Mouse (Mus musculus) stomach, embryonic 15.5 days (tissue): ENCODE measurements around the gene Polr3g. TPM values are rescaled to one million over a fixed set of nuclear protein-coding genes. Genes with fewer than 3 reads are reported as not detected.

Experiments
- ATAC-seq: fragments of 200-750 bp; cut with Nextera tagmentation; 2 replicates; pipeline ENCODE4 v1.8.0; 2017; ENCODE audit warnings: low read depth, moderate number of reproducible peaks, moderate TSS enrichment; ENCODE audit not compliant: insufficient read depth, low FRiP score
- H3K27ac ChIP-seq: fragments of 300-500 bp; sonication (generic); 2 replicates; pipeline ENCODE4 v1.5.1; 2015; ENCODE audit warnings: mild to moderate bottlenecking, inconsistent platforms
- H3K27me3 ChIP-seq: fragments of 300-500 bp; sonication (generic); replicated peaks from 2 replicates; pipeline ENCODE4 v1.6.1; 2015; ENCODE audit warnings: inconsistent platforms
- H3K36me3 ChIP-seq: fragments of 300-500 bp; sonication (generic); 2 replicates; pipeline ENCODE4 v1.6.1; 2015; ENCODE audit warnings: inconsistent platforms
- H3K4me1 ChIP-seq: fragments of 300-500 bp; sonication (generic); 2 replicates; pipeline ENCODE4 v1.6.1; 2015; ENCODE audit warnings: inconsistent platforms
- H3K4me2 ChIP-seq: fragments of 300-500 bp; sonication (generic); 2 replicates; pipeline ENCODE4 v1.6.1; 2015; ENCODE audit warnings: mild to moderate bottlenecking, inconsistent platforms
- H3K4me3 ChIP-seq: fragments of 300-500 bp; sonication (generic); replicated peaks from 2 replicates; pipeline ENCODE4 v1.5.1; 2015; ENCODE audit warnings: inconsistent platforms
- H3K9ac ChIP-seq: fragments of 300-500 bp; sonication (generic); 2 replicates; pipeline ENCODE4 v1.6.1; 2015; ENCODE audit warnings: inconsistent platforms
- H3K9me3 ChIP-seq: fragments of 300-500 bp; sonication (generic); 2 replicates; pipeline ENCODE4 v1.6.1; 2016; ENCODE audit warnings: inconsistent platforms
- WGBS: fragments of 180-500 bp; shearing (Covaris S2); methylation state at CpG from one replicate; pipeline ENCODE4 v1.1.7; 2015; 5-methylcytosine and 5-hydroxymethylcytosine counted together
- polyA plus RNA-seq: library from polyadenylated mRNA; unstranded; fragments of >200 nt; fragmentation: Nextera tagmentation; extraction: Ambion mirVana; gene quantifications from 2 replicates; pipeline ENCODE4 v1.2.1, GENCODE M21; 2015

The Polr3g gene
- polyA plus RNA-seq, 1 experiment from 2014 or later = 17.1 TPM

DNA sequence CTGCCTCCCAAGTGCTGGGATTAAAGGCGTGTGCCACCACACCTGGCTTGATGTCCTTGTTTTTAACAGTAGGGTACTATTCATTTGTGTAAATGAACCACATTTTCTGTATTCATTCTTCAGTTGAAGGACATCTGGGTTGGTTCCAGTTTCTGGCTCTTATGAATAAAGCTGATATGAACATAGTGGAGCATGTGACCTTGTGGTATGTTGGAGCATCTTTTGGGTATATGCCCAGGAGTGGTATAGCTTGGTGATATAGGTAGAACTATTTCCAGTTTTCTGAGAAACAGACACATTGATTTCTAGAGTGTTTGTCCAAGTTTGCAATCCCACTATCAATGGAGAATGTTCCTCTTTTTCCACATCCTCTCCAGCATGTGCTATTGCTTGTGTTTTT, 3.1 kb upstream of the Polr3g start:
- Histone ChIP-seq H3K27me3 (no peaks in the 10 kb centered on the region), H3K36me3 (no peaks in the 10 kb centered on the region), H3K4me3 (no peak overlapping the region), H3K9me3 (no peaks in the 10 kb centered on the region), H3K9ac (no peak overlapping the region), H3K27ac (no peak overlapping the region), H3K4me2 (no peak overlapping the region), H3K4me1 (no peaks in the 10 kb centered on the region; the same call in 1 of the 2 replicates)
- WGBS = 95% methylated on average over 1 of the region's 1 CpGs
- ATAC-seq = no peak

DNA sequence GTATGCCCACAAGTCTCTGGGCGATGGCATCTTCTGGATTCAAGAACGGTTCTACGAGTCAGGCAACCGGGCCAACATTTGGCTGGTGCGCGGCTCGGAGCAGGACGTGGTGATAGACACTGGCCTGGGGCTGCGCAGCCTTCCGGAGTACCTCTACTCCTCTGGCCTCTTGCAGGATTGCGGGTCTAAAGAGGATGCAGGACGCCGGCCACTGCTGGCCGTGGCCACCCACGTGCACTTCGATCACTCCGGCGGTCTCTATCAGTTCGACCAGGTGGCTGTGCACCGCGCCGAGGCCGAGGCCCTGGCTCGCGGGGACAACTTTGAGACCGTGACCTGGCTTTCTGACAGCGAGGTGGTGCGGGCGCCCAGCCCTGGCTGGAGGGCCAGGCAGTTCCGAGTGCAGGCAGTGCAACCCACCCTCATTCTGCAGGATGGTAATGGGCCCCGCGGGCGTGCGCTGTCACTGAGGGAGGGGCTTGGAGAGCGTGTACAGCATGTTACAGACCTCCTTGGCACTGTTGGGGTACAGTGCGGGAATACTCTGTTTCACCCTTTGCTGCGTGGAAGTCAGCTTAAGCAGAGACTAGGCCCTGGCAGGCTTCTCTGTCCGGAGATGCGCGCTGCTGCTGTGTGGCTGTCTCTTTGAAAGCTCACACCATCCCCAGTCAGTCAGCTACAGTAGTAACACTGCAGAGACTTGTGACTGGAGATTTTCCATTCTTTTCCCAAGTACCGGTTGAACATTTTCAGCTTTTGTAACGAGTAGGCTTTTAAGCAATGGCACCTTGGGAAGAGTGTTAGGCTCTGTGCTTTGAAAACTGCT, 946 bp upstream of the Polr3g start:
- 2% methylated on average over 42 of the region's 42 CpGs for WGBS
- no peaks in the 10 kb centered on the region for H3K9me3 ChIP-seq
- peak; percentile 7; the same call in 1 of the 2 replicates for ATAC-seq

DNA sequence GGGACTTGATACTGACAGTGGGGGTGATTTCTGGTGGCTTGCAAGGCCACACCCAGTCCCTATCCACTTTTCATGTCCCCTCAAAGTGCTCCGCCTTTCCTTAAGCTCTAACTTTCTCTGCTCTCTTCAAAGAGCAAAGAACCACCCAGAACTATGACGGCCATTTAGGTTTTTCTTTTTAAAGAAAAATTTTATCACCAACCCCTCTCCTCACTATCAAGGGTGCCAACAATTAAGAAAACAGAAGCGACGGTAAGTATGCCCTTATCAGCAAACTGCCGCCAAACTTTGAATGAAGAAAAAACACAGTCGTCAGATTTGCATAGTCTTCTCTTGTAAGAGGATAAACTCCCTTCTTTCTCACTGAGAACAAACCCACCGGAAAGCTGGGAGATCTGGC, 547 bp downstream of the Polr3g start:
- H3K9me3 ChIP-seq = no peaks in the 10 kb centered on the region
- peak overlapping the region; percentile 94 for H3K27ac ChIP-seq
- no peaks in the 10 kb centered on the region; the same call in 1 of the 2 replicates for H3K4me1 ChIP-seq
- H3K36me3 ChIP-seq = no peaks in the 10 kb centered on the region
- H3K9ac ChIP-seq = peak overlapping the region; percentile 54; the same call in 1 of the 2 replicates
- H3K27me3 ChIP-seq = no peaks in the 10 kb centered on the region
- H3K4me3 ChIP-seq = peak overlapping the region; percentile 95
- WGBS = 0% methylated on average over 7 of the region's 7 CpGs
- no peak for ATAC-seq
- H3K4me2 ChIP-seq = peak overlapping the region; percentile 99

More for the DNA sequence above, 946 bp upstream of the Polr3g start:
- peak overlapping the region; percentile 99 for H3K4me2 ChIP-seq
- H3K9ac ChIP-seq = peak overlapping the region; percentile 56; the same call in 1 of the 2 replicates
- no peaks in the 10 kb centered on the region; the same call in 1 of the 2 replicates for H3K4me1 ChIP-seq
- no peaks in the 10 kb centered on the region for H3K27me3 ChIP-seq
- H3K36me3 ChIP-seq = no peaks in the 10 kb centered on the region
- peak overlapping the region; percentile 94 for H3K27ac ChIP-seq
- peak overlapping the region; percentile 95 for H3K4me3 ChIP-seq

DNA sequence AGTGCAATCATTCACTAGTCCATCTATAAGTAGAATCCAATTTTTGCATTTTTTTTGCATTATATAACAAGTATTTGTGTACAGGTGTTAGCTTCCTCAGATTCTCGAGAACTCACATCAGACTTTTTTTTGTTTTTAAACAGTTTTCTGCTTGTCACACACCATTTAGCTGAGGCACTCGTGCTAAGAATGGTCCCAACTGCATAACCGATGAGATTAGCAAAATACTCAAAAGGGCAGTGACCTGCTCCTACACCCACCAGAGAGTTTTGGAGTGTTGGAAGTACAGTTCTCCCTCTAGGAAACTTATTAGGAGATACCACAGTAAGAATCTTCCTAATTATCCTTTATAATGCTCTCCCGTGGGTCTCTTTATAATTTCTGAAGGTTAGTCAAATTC, 1.0 kb downstream of the Polr3g start:
- WGBS = 39% methylated on average over 4 of the region's 4 CpGs
- no peak for ATAC-seq
- H3K27me3 ChIP-seq = no peaks in the 10 kb centered on the region
- no peaks in the 10 kb centered on the region; the same call in 1 of the 2 replicates for H3K4me1 ChIP-seq
- peak overlapping the region; percentile 99 for H3K4me2 ChIP-seq
- no peaks in the 10 kb centered on the region for H3K36me3 ChIP-seq
- no peaks in the 10 kb centered on the region for H3K9me3 ChIP-seq
- H3K4me3 ChIP-seq = peak overlapping the region; percentile 95
- no peak overlapping the region for H3K9ac ChIP-seq
- H3K27ac ChIP-seq = no peak overlapping the region

DNA sequence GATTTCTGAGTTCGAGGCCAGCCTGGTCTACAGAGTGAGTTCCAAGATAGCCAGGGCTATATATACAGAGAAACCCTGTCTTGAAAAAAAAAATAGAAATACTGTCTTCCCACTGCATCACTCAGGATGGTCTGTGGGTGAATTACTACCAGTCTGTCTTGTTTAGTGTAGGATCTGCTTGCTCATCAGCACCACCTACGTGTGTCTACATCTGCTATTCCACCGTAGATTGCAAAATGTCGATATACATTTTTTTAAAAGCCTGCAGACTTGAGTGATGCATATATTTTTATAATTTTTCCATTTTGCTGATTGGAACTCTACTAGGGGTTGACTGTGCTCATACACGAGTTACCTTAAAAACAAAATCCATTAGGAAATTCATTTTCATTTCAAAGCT, 4.5 kb downstream of the Polr3g start:
- no peak overlapping the region for H3K4me3 ChIP-seq
- no peak for ATAC-seq
- H3K27me3 ChIP-seq = no peaks in the 10 kb centered on the region
- no peak overlapping the region for H3K27ac ChIP-seq
- H3K9me3 ChIP-seq = no peaks in the 10 kb centered on the region
- no peak overlapping the region for H3K9ac ChIP-seq
- WGBS = 94% methylated on average over 5 of the region's 5 CpGs
- H3K4me2 ChIP-seq = no peak overlapping the region
- no peaks in the 10 kb centered on the region for H3K36me3 ChIP-seq
- H3K4me1 ChIP-seq = no peaks in the 10 kb centered on the region

DNA sequence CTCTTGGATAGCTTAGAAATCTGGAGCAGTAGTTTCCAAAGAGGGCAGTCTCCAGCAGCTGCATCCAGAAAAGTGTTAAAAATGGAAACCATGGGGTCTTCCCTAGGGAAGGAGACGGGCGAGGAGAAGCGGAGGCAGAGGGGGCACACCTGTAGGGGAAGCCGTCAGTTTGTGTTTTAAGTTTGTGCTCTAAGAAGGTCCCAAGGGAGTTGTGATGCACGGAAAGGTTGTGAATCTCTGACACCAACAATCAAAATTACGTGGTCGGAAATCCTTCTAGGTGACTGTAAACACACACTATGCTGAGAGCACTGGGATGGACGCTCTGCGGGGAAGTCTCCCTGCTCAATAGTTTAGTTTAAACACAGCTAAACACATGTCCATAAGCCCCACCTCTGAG, 7.2 kb downstream of the Polr3g start:
- no peak overlapping the region for H3K4me2 ChIP-seq
- H3K27me3 ChIP-seq = no peaks in the 10 kb centered on the region
- H3K27ac ChIP-seq = no peak overlapping the region
- H3K9me3 ChIP-seq = no peaks in the 10 kb centered on the region
- H3K4me3 ChIP-seq = no peak overlapping the region
- no peak overlapping the region for H3K9ac ChIP-seq
- 71% methylated on average over 9 of the region's 9 CpGs for WGBS
- no peak for ATAC-seq
- H3K4me1 ChIP-seq = no peaks in the 10 kb centered on the region
- no peaks in the 10 kb centered on the region for H3K36me3 ChIP-seq

DNA sequence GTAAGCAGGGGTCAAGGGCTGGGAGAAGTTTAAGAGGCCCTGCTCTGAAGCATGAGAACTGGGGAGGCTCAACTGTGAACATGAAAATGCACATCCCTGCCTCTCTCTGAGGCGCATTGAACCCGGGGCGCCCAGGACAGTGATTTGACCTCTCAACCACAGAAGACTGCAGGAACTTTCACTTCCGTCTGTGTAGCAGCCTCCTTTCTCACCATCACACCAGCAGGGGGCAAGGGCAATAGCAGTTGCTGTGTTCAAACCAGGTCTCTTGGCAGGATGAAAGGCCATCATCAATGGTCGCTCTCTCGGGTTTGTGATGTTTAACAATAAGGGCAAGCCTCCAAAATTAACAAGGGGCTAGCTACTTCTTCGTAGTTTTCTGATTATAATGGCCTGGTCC, 7.7 kb downstream of the Polr3g start:
- Histone ChIP-seq H3K27me3 (no peaks in the 10 kb centered on the region), H3K4me3 (no peak overlapping the region), H3K27ac (no peak overlapping the region), H3K9me3 (no peaks in the 10 kb centered on the region), H3K4me2 (no peak overlapping the region), H3K4me1 (no peaks in the 10 kb centered on the region), H3K9ac (no peak overlapping the region), H3K36me3 (no peaks in the 10 kb centered on the region)
- no peak for ATAC-seq
- WGBS = 83% methylated on average over 7 of the region's 7 CpGs

DNA sequence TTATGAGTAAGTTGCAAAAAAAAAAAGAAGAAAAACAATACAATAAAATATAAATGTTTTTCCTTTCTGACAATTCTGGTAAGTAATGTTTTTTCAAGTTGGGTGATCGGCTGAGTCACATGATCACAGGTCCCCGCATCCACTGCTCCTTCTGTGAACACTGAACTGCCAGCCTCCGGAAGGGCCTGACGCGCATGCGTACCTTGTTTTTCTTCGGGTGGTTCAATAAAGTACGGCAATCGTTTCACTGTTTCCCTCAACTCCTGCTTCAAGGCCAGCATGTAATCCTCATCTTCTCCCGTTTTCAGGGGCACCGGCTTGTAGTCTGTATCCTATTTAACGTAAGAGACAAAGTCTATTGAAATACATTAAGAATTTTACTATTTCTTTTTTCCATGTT, 16.4 kb downstream of the Polr3g start:
- H3K4me1 ChIP-seq = no peaks in the 10 kb centered on the region
- 92% methylated on average over 12 of the region's 12 CpGs for WGBS
- no peak for ATAC-seq

DNA sequence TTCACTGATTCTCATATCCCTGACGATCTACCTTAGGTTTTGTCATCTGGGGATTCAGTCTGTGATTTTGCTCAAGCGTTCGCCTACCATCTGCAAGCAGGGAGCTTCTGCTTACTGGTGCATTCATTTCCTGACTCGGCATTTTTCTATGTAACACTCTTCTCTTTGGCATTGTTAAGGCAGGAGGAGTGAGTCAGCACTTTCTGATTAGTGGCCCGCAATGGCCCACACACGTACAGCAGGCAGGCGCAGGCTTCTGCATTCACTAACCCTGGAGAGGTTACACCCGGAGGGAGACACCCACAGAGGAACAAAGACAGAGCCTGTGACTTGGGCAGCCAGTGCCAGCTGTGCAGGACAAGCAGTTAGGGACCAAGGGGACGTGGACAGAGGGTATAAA, 19.2 kb downstream of the Polr3g start:
- Histone ChIP-seq H3K36me3 (no peaks in the 10 kb centered on the region; the same call in 1 of the 2 replicates), H3K9ac (no peak overlapping the region), H3K27me3 (no peaks in the 10 kb centered on the region), H3K4me2 (no peak overlapping the region), H3K4me3 (no peak overlapping the region), H3K4me1 (no peaks in the 10 kb centered on the region), H3K27ac (no peak overlapping the region), H3K9me3 (no peaks in the 10 kb centered on the region)
- 64% methylated on average over 9 of the region's 9 CpGs for WGBS
- ATAC-seq = peak; percentile 60; the same call in 1 of the 2 replicates

More for the DNA sequence above, 16.4 kb downstream of the Polr3g start:
- Histone ChIP-seq H3K4me3 (no peak overlapping the region), H3K27ac (no peak overlapping the region), H3K9me3 (no peaks in the 10 kb centered on the region), H3K27me3 (no peaks in the 10 kb centered on the region), H3K36me3 (peaks cover 3% of the 10 kb centered on the region; the same call in 1 of the 2 replicates), H3K4me2 (no peak overlapping the region), H3K9ac (no peak overlapping the region)

DNA sequence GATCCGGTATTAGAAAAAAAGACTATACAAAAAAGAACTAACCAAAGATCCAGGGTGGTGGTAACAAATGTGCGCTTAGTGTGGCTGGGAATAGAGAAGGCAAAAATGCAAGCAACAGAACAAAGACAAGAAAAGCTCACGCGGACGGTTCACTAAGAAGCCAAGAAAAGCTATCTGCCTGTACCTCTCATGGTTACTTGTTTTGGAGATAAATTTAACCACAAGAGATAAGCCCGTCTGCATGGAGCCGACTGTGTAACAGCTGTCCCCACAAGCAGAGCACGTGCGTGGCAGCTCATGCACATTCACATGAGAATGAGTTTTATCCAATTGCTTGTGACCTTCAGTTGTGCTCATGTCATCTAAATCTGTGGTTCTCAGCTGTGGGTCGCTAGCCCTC, 20.3 kb downstream of the Polr3g start:
- no peak overlapping the region for H3K9ac ChIP-seq
- ATAC-seq = peak; percentile 50; the same call in 1 of the 2 replicates
- no peaks in the 10 kb centered on the region for H3K27me3 ChIP-seq
- no peaks in the 10 kb centered on the region for H3K4me1 ChIP-seq
- 55% methylated on average over 10 of the region's 10 CpGs for WGBS
- no peak overlapping the region for H3K4me2 ChIP-seq
- no peaks in the 10 kb centered on the region for H3K9me3 ChIP-seq
- H3K4me3 ChIP-seq = no peak overlapping the region
- H3K27ac ChIP-seq = no peak overlapping the region
- H3K36me3 ChIP-seq = no peaks in the 10 kb centered on the region

DNA sequence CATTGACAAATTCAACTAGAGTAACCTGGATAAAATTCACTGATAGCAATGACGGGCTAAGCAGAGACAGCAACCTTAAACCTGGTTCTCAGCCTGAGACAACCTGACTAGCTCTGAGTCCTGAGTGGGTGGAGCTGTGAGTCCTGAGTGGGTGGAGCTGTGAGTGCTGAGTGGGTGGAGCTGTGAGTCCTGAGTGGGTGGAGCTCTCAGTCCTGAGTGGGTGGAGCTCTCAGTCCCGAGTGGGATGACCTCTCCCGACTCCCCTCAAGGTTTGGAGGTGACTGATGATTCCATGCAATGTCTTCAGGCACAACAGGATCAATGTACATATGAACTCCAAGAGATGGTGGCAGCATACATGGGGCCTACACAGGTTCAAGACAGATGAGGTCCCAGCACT, 21.2 kb downstream of the Polr3g start:
- Histone ChIP-seq H3K27ac (no peak overlapping the region), H3K4me3 (no peak overlapping the region), H3K9me3 (no peaks in the 10 kb centered on the region), H3K27me3 (no peaks in the 10 kb centered on the region), H3K36me3 (no peaks in the 10 kb centered on the region), H3K9ac (no peak overlapping the region), H3K4me2 (no peak overlapping the region), H3K4me1 (no peaks in the 10 kb centered on the region)
- 83% methylated on average over 3 of the region's 3 CpGs for WGBS
- peak; percentile 27; the same call in 1 of the 2 replicates for ATAC-seq

DNA sequence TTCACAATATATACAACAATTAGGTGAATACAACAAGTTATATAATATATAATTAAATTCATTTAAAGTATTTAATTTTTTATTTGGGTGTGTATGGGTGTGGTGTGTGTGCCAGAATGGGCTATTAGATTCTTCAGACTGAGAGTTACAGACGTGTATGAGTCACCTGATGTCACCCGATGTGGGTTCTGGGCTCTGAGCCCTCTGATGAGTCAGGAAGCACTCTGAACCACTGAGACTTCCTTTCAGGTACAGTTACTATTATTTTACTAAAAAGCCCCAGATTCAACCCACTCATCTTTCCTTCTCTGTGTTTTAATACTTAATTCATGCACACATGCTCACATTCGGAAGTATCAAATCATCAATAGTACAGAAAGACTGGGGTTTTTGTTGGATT, 25.9 kb downstream of the Polr3g start:
- no peak overlapping the region for H3K9ac ChIP-seq
- no peaks in the 10 kb centered on the region for H3K9me3 ChIP-seq
- H3K27me3 ChIP-seq = no peaks in the 10 kb centered on the region
- 81% methylated on average over 3 of the region's 3 CpGs for WGBS
- H3K27ac ChIP-seq = no peak overlapping the region
- no peaks in the 10 kb centered on the region for H3K36me3 ChIP-seq
- H3K4me3 ChIP-seq = no peak overlapping the region
- no peaks in the 10 kb centered on the region for H3K4me1 ChIP-seq
- ATAC-seq = no peak
- no peak overlapping the region for H3K4me2 ChIP-seq
